Mouse (Mus musculus) urinary bladder, postnatal 10 days (tissue): ENCODE measurements at regions not wholly inside any gene's neighbourhood (a gene's known extent, or its start where the extent isn't known, plus 50 kb on each side); places are given as distances from the start of the nearest gene placed in this dataset.

Experiments
- DNase-seq: peaks from one replicate; pipeline ENCODE4 v3.0.0; 2022; ENCODE audit warnings: low spot score

- DNase-seq: no peak
These were observed 113.9 kb upstream of the Msx2 start for GRCm38 (mm10) chr13:53586771-53587170.

DNA sequence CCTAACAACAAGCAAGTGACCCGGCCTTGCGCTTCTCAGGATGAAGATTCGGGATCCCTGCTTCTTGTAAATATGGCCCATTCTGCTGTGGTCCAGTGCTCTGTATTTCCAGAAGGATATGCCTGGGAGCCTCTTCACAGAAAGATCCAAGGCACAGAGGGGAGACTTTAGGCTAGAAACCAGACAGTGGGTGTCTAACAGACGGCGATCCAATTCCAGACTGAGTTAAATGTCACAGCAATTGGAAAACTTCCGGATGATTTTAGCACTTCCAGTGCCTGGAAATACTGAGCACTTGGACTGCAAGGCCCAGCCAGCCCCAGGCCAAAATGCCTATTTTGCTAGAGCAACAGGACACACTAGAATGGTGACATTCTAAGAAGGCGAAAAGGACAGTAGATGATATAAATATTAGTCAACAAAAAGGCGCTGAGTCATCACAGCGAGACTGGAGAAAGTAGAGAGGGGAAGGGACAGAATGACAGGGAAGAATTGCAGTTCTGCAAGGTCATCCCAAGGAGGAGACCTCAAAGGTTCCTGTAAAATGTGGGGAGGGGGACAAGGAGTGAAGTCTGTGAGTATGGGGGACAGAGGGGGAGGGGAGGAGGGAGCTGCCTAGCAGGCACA is 111.7 kb upstream of the Msx2 start:
- no peak for DNase-seq

DNA sequence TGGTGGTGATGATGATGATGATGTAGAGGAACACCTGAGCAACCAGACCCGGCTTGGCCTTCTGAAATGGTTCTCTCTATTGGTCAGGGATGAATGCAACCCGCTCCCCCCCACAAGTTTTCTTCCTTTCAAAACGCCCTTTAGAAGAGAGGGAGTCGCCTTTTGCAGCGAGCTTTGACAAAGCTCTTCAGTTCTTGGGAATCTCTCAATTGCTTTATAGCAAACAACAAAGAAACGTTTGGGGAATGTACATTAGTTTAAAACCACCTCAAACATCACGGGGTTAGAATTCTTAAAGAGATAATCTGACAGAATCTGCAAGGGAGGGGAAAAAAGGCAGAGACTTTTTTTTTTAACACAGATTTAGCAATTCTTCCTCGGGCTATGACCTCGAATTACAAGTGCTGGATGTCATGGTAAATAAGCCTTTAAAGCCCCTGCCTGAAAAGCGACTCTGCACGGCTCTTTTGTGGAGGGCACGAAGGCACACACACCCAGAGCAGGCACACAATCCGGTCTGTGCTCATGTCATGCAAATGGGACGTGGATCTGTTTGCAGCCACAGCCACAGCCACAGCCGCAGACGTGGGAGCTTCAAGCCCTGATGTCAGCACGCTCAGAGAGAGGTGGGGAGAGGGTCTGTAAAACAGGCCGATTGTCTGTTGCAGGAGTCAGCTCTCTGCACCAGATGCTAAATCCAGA is 81.2 kb upstream of the Msx2 start:
- no peak for DNase-seq

DNA sequence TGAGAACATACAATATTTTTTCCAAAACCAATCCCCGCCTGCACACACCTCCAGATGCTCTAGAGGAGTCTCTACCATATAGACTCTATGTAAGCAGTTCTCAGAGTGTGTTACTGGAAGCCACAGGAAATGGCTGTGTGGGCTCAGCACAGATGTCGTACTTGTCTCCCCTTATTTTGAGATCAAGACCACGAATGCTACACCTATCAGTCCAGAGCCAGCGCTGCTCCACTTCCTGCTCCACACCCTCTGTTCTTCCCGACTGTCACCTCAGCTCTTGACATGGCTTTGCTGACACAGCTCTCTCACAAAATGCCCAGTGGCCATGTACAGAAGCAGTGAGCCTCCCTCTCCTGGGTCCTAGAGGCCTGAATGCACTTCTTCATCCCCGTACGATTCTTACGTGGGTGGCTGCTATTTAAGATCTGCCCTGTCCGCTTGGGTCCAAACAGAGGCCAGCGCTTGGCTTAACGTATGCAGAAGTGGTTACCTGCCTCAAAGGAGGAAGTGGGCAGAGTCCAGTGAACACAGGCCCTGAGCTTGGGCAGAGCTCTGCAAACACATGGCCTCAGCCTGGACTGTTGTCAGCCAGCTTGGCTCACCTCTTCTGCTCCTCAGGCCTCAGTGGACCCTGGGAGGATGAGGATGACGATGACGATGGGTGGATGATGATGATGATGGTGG is 80.5 kb upstream of the Msx2 start:
- no peak for DNase-seq

GRCm38 (mm10) chr13:53548396-53548795 is 75.5 kb upstream of the Msx2 start:
- DNase-seq: no peak

- no peak for DNase-seq
These were observed 70.4 kb upstream of the Msx2 start for GRCm38 (mm10) chr13:53543291-53543690.

- DNase-seq: no peak
These were observed 66.9 kb upstream of the Msx2 start for GRCm38 (mm10) chr13:53539797-53540196.

GRCm38 (mm10) chr13:53537937-53538336 is 65.1 kb upstream of the Msx2 start:
- no peak for DNase-seq

DNA sequence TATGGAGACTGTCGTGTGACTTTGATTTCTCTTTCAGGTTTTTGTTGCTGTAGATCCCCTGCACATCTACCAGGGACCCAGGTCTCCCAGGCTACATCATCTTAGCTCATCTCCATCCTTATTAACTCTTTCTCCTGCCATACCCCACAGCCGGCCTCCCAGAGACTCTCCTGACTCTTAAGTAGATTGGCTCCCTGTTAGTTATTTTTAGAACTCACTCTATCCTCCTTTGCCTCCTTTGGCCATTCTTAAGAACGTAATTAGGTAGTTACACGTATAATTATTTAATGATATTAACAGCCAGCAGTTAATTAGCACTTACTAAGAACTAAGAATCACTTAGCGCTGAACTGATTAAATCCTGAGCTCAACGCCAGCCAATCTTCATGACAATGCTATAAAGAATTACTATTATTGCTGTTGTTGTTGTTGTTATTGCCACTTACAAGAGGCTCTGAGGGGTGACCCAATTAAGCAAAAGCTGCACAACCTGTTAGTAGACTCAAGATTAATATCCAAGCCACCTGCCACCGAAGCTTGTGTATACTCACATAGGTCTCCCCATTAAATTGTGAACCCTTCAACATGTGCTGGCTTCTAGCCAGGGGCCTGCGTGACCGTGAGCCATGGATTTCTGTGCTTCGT is 63.0 kb upstream of the Msx2 start:
- no peak for DNase-seq

GRCm38 (mm10) chr13:53533738-53534137 is 60.9 kb upstream of the Msx2 start:
- DNase-seq: no peak

DNA sequence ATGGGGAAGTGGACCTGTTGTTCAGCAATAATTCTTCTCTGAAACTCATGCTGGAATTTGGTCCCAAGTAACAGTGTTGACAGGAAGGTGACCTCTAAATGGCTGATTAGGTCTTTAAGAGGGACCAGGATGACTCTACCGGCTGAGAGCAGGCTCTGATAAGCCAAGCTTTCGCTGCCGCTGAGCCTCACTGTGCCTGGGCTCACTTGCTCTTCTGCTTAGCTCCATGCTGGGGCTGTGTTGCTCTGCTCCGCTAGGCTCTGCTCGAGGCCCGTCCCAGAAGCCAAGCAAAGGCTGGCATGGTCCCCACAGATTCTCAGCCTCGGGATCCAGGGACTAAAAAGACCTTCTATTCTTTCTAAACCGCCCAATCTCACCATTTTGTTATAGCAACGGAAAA is 54.0 kb upstream of the Msx2 start:
- DNase-seq: no peak

DNA sequence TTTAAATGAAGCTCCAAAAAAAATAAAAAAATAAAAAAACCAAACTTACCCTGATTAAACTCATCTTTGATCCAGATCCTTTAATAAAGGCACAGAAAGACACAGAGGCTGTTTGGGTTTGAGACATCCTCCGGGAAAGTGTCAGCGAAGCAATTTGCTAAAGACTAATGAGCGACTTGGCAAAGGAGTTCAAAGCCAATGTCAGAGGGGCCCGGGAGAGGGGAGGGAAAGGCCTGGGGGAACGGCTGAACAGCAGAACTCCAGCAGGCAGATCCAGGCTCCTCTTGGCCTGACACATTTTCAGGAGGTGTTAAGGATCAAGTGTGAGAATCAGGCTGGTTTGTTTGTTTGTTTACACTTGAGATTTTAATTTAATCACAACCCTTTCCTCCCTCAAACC is 49.9 kb upstream of the Msx2 start:
- no peak for DNase-seq
